Comparison of ENCODE assay signal across 16 mouse cellular contexts in genomic region chr8:45448842-45449241, GRCm38 (mm10). TPM values are rescaled to one million over a fixed set of nuclear protein-coding genes. Genes with fewer than 3 reads are reported as not detected.
A peak's percentile ranks its signal among the peaks of the same experiment; 100 is the strongest.
DNase-seq lines count a peak whose midpoint lies in the region; ATAC-seq and TF ChIP-seq lines count a peak whose summit lies in the region.
"Had no signal": no experiment of that assay in that cellular context is flagged by ENCODE, and none has a peak within 500 bp of the region (broad histone marks: within the 10 kb centered on the region; RNA-seq: fewer than 3 reads in every experiment).

No protein-coding gene starts in this region.

- no peaks in the 10 kb centered on the region for H3K27me3 ChIP-seq in liver, adult 2 months (ENCODE audit: control insufficient read depth, insufficient read depth, low read length)
- H3K27me3 ChIP-seq in liver, embryonic 11.5 days (replicated peaks; ENCODE audit: control insufficient read depth, insufficient read depth, low read length): no peaks in the 10 kb centered on the region
- no peaks in the 10 kb centered on the region for H3K27me3 ChIP-seq in stomach, embryonic 16.5 days (ENCODE audit: control insufficient read depth, insufficient read depth, low read length)
- H3K27me3 ChIP-seq in midbrain, embryonic 15.5 days (replicated peaks): no peaks in the 10 kb centered on the region
- H3K27me3 ChIP-seq: forebrain, embryonic 15.5 days; kidney, embryonic 15.5 days; midbrain, embryonic 12.5 days had no signal

- no peak overlapping the region for H3K9ac ChIP-seq in liver, adult 2 months (ENCODE audit: low read depth, low read length)
- H3K9ac ChIP-seq in liver, embryonic 11.5 days (ENCODE audit: low read depth, low read length): no peak overlapping the region
- H3K9ac ChIP-seq in stomach, embryonic 16.5 days (ENCODE audit: low read length): no peak overlapping the region
- H3K9ac ChIP-seq in midbrain, embryonic 15.5 days: no peak overlapping the region
- H3K9ac ChIP-seq: forebrain, embryonic 15.5 days; kidney, embryonic 15.5 days; midbrain, embryonic 12.5 days had no signal

- no peaks in the 10 kb centered on the region for H3K79me2 ChIP-seq in liver, adult 2 months (ENCODE audit: control insufficient read depth, insufficient read depth, low read length)

- H3K9me3 ChIP-seq in liver, embryonic 11.5 days (ENCODE audit: control insufficient read depth, low read length): no peaks in the 10 kb centered on the region
- no peaks in the 10 kb centered on the region for H3K9me3 ChIP-seq in stomach, embryonic 16.5 days (replicated peaks; ENCODE audit: control insufficient read depth, low read length)
- no peaks in the 10 kb centered on the region for H3K9me3 ChIP-seq in midbrain, embryonic 15.5 days
- H3K9me3 ChIP-seq: forebrain, embryonic 15.5 days; kidney, embryonic 15.5 days; midbrain, embryonic 12.5 days had no signal

- TF ChIP-seq CTCF in liver, adult 2 months (IDR thresholded peaks at IDR 0.05; ENCODE audit: low read depth, low read length): no peak

- no peak for ATAC-seq in liver, embryonic 11.5 days (replicated peaks; ENCODE audit: low FRiP score)
- peak; percentile 80; the same call in 1 of the 2 replicates for ATAC-seq in stomach, embryonic 16.5 days (ENCODE audit: insufficient read depth, low FRiP score)
- ATAC-seq in midbrain, embryonic 15.5 days (replicated peaks): no peak
- ATAC-seq: forebrain, embryonic 15.5 days had no signal

- no peak overlapping the region for H3K4me3 ChIP-seq in liver, adult 2 months (ENCODE audit: insufficient read depth, low read depth, low read length)
- H3K4me3 ChIP-seq in liver, embryonic 11.5 days (ENCODE audit: low read depth, low read length): no peak overlapping the region
- H3K4me3 ChIP-seq in stomach, embryonic 16.5 days (replicated peaks; ENCODE audit: low read length): no peak overlapping the region
- H3K4me3 ChIP-seq in midbrain, embryonic 15.5 days: no peak overlapping the region
- H3K4me3 ChIP-seq: forebrain, embryonic 15.5 days; kidney, embryonic 15.5 days; midbrain, embryonic 12.5 days; myocyte had no signal

- 54% methylated on average over 3 of the region's 3 CpGs for WGBS in liver, adult 2 months
- WGBS in liver, embryonic 11.5 days: 71% methylated on average over 3 of the region's 3 CpGs
- 68% methylated on average over 3 of the region's 3 CpGs for WGBS in stomach, embryonic 16.5 days
- WGBS in midbrain, embryonic 15.5 days: 89% methylated on average over 3 of the region's 3 CpGs

- DNase-seq in cerebellum, postnatal 14 days: peak; percentile 10 to 14
- no peak for DNase-seq in cerebellum, postnatal 36 days
- DNase-seq in liver, adult 2 months (ENCODE audit: extremely low read depth, low read depth, low spot score): peak; percentile 41
- no peak for DNase-seq in liver, embryonic 11.5 days (ENCODE audit: low spot score)
- peak; percentile 51 for DNase-seq in fibroblast of lung, adult 2 months (ENCODE audit: low read depth)
- DNase-seq in retina, postnatal 1 day: no peak
- DNase-seq: cerebellum, adult 11-12 months; lung, adult 2 months; spleen, adult 18-20 months had no signal

- no peak overlapping the region for H3K4me2 ChIP-seq in liver, embryonic 11.5 days
- H3K4me2 ChIP-seq in stomach, embryonic 16.5 days (ENCODE audit: low read depth, low read length): no peak overlapping the region
- no peak overlapping the region for H3K4me2 ChIP-seq in midbrain, embryonic 15.5 days
- H3K4me2 ChIP-seq: forebrain, embryonic 15.5 days; kidney, embryonic 15.5 days; midbrain, embryonic 12.5 days had no signal

- TF ChIP-seq POLR2A in liver, adult 2 months (IDR thresholded peaks at IDR 0.05; ENCODE audit: extremely low read depth, insufficient read depth, low read length): no peak

- no peaks in the 10 kb centered on the region for H3K36me3 ChIP-seq in liver, adult 2 months (ENCODE audit: control insufficient read depth, insufficient read depth, low read length)
- H3K36me3 ChIP-seq in liver, embryonic 11.5 days (ENCODE audit: control insufficient read depth, insufficient read depth, low read length): no peaks in the 10 kb centered on the region
- H3K36me3 ChIP-seq in stomach, embryonic 16.5 days (ENCODE audit: control insufficient read depth, insufficient read depth, low read length): no peaks in the 10 kb centered on the region
- H3K36me3 ChIP-seq in midbrain, embryonic 15.5 days (replicated peaks): no peaks in the 10 kb centered on the region
- H3K36me3 ChIP-seq: forebrain, embryonic 15.5 days; kidney, embryonic 15.5 days; midbrain, embryonic 12.5 days had no signal

- H3K4me1 ChIP-seq in liver, adult 2 months (ENCODE audit: control insufficient read depth, insufficient read depth, low read length): no peaks in the 10 kb centered on the region
- H3K4me1 ChIP-seq in liver, embryonic 11.5 days (replicated peaks; ENCODE audit: control insufficient read depth, insufficient read depth, low read length): no peaks in the 10 kb centered on the region
- no peaks in the 10 kb centered on the region for H3K4me1 ChIP-seq in stomach, embryonic 16.5 days (ENCODE audit: control insufficient read depth, insufficient read depth, low read length)
- no peaks in the 10 kb centered on the region for H3K4me1 ChIP-seq in midbrain, embryonic 15.5 days
- H3K4me1 ChIP-seq: forebrain, embryonic 15.5 days; midbrain, embryonic 12.5 days had no signal

- no peak overlapping the region for H3K27ac ChIP-seq in liver, adult 2 months (replicated peaks; ENCODE audit: insufficient read depth, low read depth, low read length)
- no peak overlapping the region for H3K27ac ChIP-seq in liver, embryonic 11.5 days (ENCODE audit: low read depth, low read length)
- peak overlapping the region; percentile 78 for H3K27ac ChIP-seq in stomach, embryonic 16.5 days (ENCODE audit: low read length)
- no peak overlapping the region for H3K27ac ChIP-seq in midbrain, embryonic 15.5 days
- H3K27ac ChIP-seq: forebrain, embryonic 15.5 days; kidney, embryonic 15.5 days; macrophage; midbrain, embryonic 12.5 days had no signal

RNA-seq across cellular contexts. Expression of gene Tlr3, which starts 38.0 kb away (rescaled TPM):
- total RNA-seq in liver, adult 2 months (2014; rRNA removed): 3.6 and 5.3 TPM in 2 replicates
- 1.2 and 2.6 TPM in 2 replicates for polyA plus RNA-seq in liver, adult 2 months (2012; rRNA removed)
- 0.71 and 1.0 TPM in 2 replicates for polyA plus RNA-seq in liver, embryonic 11.5 days (2014; fragmentation: Nextera tagmentation; extraction: Ambion mirVana)
- 3.3 and 3.9 TPM in 2 replicates for polyA plus RNA-seq in stomach, embryonic 16.5 days (2015; fragmentation: Nextera tagmentation; extraction: Ambion mirVana)
- 1.1 and 1.3 TPM in 2 replicates for polyA plus RNA-seq in midbrain, embryonic 15.5 days (2015; fragmentation: Nextera tagmentation; extraction: Ambion mirVana)

RNA-seq across cellular contexts. Expression of gene Sorbs2, which starts 58.7 kb away (rescaled TPM):
- total RNA-seq in liver, adult 2 months (2014; rRNA removed): 40.7 and 60.9 TPM in 2 replicates
- polyA plus RNA-seq in liver, adult 2 months (2012; rRNA removed): 49.3 and 51.9 TPM in 2 replicates
- 5.7 and 6.5 TPM in 2 replicates for polyA plus RNA-seq in liver, embryonic 11.5 days (2014; fragmentation: Nextera tagmentation; extraction: Ambion mirVana)
- 27.2 and 28.3 TPM in 2 replicates for polyA plus RNA-seq in stomach, embryonic 16.5 days (2015; fragmentation: Nextera tagmentation; extraction: Ambion mirVana)
- polyA plus RNA-seq in midbrain, embryonic 15.5 days (2015; fragmentation: Nextera tagmentation; extraction: Ambion mirVana): 56.8 and 65.1 TPM in 2 replicates
- polyA plus RNA-seq: macrophage had no signal

Comparison
In these comparisons a context has a peak if more than half of its experiments do, and no peak if none do; other contexts are left out.
1. DNase-seq: peak in cerebellum, postnatal 14 days (2 of 2), liver, adult 2 months (single experiment) and fibroblast of lung, adult 2 months (single experiment); none in cerebellum, postnatal 36 days (0 of 2), liver, embryonic 11.5 days (single experiment) and retina, postnatal 1 day (single experiment).